Mouse (Mus musculus): ENCODE results near the gene Krtap12-1. TPM values are rescaled to one million over a fixed set of nuclear protein-coding genes. Genes with fewer than 3 reads are reported as not detected.

The Krtap12-1 gene
- polyA plus RNA-seq (2012; rRNA removed), result 0.25 and 0.38 TPM in 2 replicates

DNA sequence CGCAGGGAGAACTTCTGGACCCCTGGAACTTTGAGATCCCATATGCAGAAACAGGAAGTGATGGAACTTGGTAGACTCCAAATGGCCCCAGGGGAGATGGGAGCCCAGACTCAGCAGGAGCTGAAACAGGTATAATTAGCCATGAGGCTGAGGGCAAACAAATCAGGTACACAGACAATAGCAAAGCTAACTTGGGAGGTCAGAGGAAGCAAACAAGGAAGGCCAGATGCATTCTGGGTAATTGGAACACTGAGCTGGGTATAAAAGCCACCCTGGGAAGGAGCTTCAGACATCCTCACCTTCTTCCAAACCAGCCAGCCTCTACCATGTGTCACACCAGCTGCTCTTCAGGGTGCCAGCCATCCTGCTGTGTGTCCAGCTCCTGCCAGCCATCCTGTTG is at the start of gene Krtap12-1:
Gene Krtap12-1, plus strand, starts transcription at position 301 of the 400 bp plus-strand sequence.

GRCm38 (mm10) chr10:77685895-77686664 is 34.3 kb upstream of the Krtap12-1 start, which contains the start of gene Tspear:
Gene Tspear (plus strand): TSS chr10:77686569.

GRCm38 (mm10) chr10:77690356-77690807 is 30.0 kb upstream of the Krtap12-1 start, which contains the start of gene Gm19402:
Gene Gm19402 (minus strand): TSS chr10:77690757.

GRCm38 (mm10) chr10:77697133-77697532 is 23.3 kb upstream of the Krtap12-1 start, which contains the start of gene Gm9508:
Gene Gm9508 (minus strand): TSS chr10:77697233.

GRCm38 (mm10) chr10:77706326-77706725 is 14.1 kb upstream of the Krtap12-1 start, which contains the start of gene Gm10272:
Gene Gm10272 (plus strand): TSS chr10:77706626.

GRCm38 (mm10) chr10:77711157-77711556 is 9.2 kb upstream of the Krtap12-1 start, which contains the start of gene Gm10024:
Gene Gm10024 (plus strand): TSS chr10:77711457.

DNA sequence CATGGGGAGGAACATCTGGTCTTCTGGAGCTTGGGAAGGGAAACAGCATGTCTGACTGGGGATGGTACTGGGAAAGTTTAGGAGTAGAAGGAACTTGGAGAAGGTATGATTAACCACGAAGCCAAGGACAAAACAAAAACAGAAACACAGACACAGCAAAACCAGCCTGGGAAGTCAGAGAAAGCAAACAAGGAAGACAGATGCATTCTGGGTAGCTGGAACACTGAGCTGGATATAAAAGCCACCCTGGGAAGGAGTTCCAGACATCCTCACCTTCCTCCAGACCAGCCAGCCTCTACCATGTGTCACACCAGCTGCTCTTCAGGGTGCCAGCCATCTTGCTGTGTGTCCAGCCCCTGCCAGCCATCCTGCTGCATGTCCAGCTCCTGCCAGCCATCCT is 4.9 kb upstream of the Krtap12-1 start, which contains the start of gene Gm10142:
Gene Gm10142, plus strand, starts transcription at position 301 of the 400 bp plus-strand sequence.

DNA sequence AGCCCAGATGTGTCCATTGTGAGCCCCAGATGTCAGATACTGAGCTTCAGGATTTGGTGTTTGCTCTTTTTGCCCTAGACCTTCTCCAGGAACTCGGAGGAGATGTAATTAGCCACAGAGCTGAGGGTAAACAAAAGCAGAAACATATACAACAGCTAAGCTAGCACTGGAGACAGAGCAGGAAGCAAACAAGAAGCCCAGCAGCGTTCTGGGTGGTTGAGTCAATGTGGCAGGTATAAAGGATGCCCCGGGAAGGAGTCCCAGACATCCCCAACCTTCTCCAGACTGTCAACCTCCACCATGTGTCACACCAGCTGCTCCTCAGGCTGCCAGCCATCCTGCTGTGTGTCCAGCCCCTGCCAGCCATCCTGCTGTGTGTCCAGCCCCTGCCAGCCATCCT is 5.8 kb downstream of the Krtap12-1 start, which contains the start of gene Gm10100:
Gene Gm10100, plus strand, starts transcription at position 301 of the 400 bp plus-strand sequence.

GRCm38 (mm10) chr10:77741924-77742688 is 21.7 kb downstream of the Krtap12-1 start, which contains the start of gene Gm18596:
Gene Gm18596 (minus strand): TSS chr10:77742638.

DNA sequence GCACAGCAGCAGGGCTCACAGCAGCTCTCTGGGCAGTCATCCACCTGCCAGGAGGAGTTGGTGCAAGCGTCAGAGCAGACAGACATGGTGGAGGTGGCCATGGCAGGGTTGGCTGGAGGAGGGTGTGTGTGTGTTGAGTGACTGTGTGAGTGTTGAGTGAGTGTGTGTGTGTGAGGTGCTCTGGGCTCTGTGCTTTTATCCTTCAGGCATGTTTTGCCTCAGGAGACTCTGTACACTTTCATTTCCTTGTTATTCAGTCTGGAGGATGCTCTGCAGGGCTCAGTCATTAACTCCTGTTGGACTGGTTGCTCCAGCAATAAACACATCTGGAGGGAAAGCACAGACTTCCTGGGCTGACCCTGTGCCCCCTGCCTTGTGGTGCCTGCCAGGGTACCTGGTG is 30.9 kb downstream of the Krtap12-1 start, which contains the start of gene Gm9736:
Gene Gm9736, minus strand, starts transcription at position 101 of the 400 bp plus-strand sequence.

DNA sequence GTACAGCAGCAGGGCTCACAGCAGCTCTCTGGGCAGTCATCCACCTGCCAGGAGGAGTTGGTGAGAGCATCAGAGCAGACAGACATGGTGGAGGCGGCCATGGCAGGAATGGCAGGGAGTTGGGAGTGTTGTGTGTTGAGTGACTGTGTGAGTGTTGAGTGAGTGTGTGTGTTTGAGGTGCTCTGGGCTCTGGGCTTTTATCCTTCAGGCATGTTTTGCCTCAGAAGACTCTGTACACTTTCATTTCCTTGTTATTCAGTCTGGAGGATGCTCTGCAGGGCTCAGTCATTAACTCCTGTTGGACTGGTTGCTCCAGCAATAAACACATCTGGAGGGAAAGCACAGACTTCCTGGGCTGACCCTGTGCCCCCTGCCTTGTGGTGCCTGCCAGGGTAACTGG is 39.2 kb downstream of the Krtap12-1 start, which contains the start of gene Gm3233:
Gene Gm3233, minus strand, starts transcription at position 101 of the 400 bp plus-strand sequence.

Other genes starting within 250 kb of the Krtap12-1 start
- gene Fam207a, start 204.8 kb upstream of the Krtap12-1 start, polyA plus RNA-seq (2012; rRNA removed), result 19.4 and 23.1 TPM in 2 replicates
- 2.7 and 4.4 TPM in 2 replicates for gene Itgb2, start 190.3 kb upstream of the Krtap12-1 start, polyA plus RNA-seq (2012; rRNA removed)
- 171 and 193 TPM in 2 replicates for gene Pttg1ip, start 138.9 kb upstream of the Krtap12-1 start, polyA plus RNA-seq (2012; rRNA removed)
- 60.3 and 68.3 TPM in 2 replicates for gene Sumo3, start 114.5 kb upstream of the Krtap12-1 start, polyA plus RNA-seq (2012; rRNA removed)
- not detected in 2 replicates for gene Gm49325, start 114.4 kb upstream of the Krtap12-1 start, polyA plus RNA-seq (2012; rRNA removed)
- 21.8 and 23.2 TPM in 2 replicates for gene Ube2g2, start 98.3 kb upstream of the Krtap12-1 start, polyA plus RNA-seq (2012; rRNA removed)
- 0.29 and 0.96 TPM in 2 replicates for gene Tspear, start 34.0 kb upstream of the Krtap12-1 start, polyA plus RNA-seq (2012; rRNA removed)
- gene Gm19402, start 29.8 kb upstream of the Krtap12-1 start, polyA plus RNA-seq (2012; rRNA removed), result not detected in 2 replicates
- gene Gm9508, start 23.4 kb upstream of the Krtap12-1 start, polyA plus RNA-seq (2012; rRNA removed), result not detected in 2 replicates
- not detected in 2 replicates for gene Gm10272, start 14.0 kb upstream of the Krtap12-1 start, polyA plus RNA-seq (2012; rRNA removed)
- gene Gm10024, start 9.1 kb upstream of the Krtap12-1 start, polyA plus RNA-seq (2012; rRNA removed), result not detected in 2 replicates
- 1.8 TPM in 1 of 2 replicates, not detected in the other for gene Gm10142, start 4.8 kb upstream of the Krtap12-1 start, polyA plus RNA-seq (2012; rRNA removed)
- not detected in 2 replicates for gene Gm10100, start 5.9 kb downstream of the Krtap12-1 start, polyA plus RNA-seq (2012; rRNA removed)
- not detected in 2 replicates for gene Gm18596, start 22.0 kb downstream of the Krtap12-1 start, polyA plus RNA-seq (2012; rRNA removed)
- gene Gm9736, start 30.8 kb downstream of the Krtap12-1 start, polyA plus RNA-seq (2012; rRNA removed), result not detected in 2 replicates
- gene Gm3233, start 39.1 kb downstream of the Krtap12-1 start, polyA plus RNA-seq (2012; rRNA removed), result not detected in 2 replicates
- gene Gm3238, start 50.7 kb downstream of the Krtap12-1 start, polyA plus RNA-seq (2012; rRNA removed), result not detected in 2 replicates
- not detected in 2 replicates for gene Gm7138, start 56.3 kb downstream of the Krtap12-1 start, polyA plus RNA-seq (2012; rRNA removed)
- not detected in 2 replicates for gene Gm3250, start 61.9 kb downstream of the Krtap12-1 start, polyA plus RNA-seq (2012; rRNA removed)
- not detected in 2 replicates for gene Gm7137, start 67.6 kb downstream of the Krtap12-1 start, polyA plus RNA-seq (2012; rRNA removed)
- gene Gm9639, start 74.5 kb downstream of the Krtap12-1 start, polyA plus RNA-seq (2012; rRNA removed), result not detected in 2 replicates
- gene Gm19668, start 78.5 kb downstream of the Krtap12-1 start, polyA plus RNA-seq (2012; rRNA removed), result not detected in 2 replicates
- not detected in 2 replicates for gene Gm9507, start 91.2 kb downstream of the Krtap12-1 start, polyA plus RNA-seq (2012; rRNA removed)
- gene Gm2696, start 94.1 kb downstream of the Krtap12-1 start, polyA plus RNA-seq (2012; rRNA removed), result not detected in 2 replicates
- not detected in 2 replicates for gene Krtap10-4, start 106.5 kb downstream of the Krtap12-1 start, polyA plus RNA-seq (2012; rRNA removed)
- gene Krtap10-10, start 115.3 kb downstream of the Krtap12-1 start, polyA plus RNA-seq (2012; rRNA removed), result not detected in 2 replicates
- not detected in 2 replicates for gene Gm36176, start 126.2 kb downstream of the Krtap12-1 start, polyA plus RNA-seq (2012; rRNA removed)
- gene Gm10318, start 132.3 kb downstream of the Krtap12-1 start, polyA plus RNA-seq (2012; rRNA removed), result not detected in 2 replicates
- gene Gm3285, start 141.4 kb downstream of the Krtap12-1 start, polyA plus RNA-seq (2012; rRNA removed), result not detected in 2 replicates
- 4.4 and 4.7 TPM in 2 replicates for gene Lrrc3, start 181.9 kb downstream of the Krtap12-1 start, polyA plus RNA-seq (2012; rRNA removed)
- 0.29 and 0.33 TPM in 2 replicates for gene Trpm2, start 250.0 kb downstream of the Krtap12-1 start, polyA plus RNA-seq (2012; rRNA removed)

Data from stomach, adult 2 months (tissue).